Mouse (Mus musculus) stomach, postnatal 0 days (tissue): ENCODE measurements around the gene Pde4c.

Experiments used
- CTCF ChIP-seq: IDR thresholded peaks from 2 replicates; pipeline ENCODE4 v1.5.1; 2016; ENCODE audit warnings: antibody characterized with exemption, low read depth, mild to moderate bottlenecking, moderate library complexity
- EP300 ChIP-seq: optimal IDR thresholded peaks from 2 replicates; pipeline ENCODE3; 2016; ENCODE audit warnings: antibody characterized with exemption

DNA sequence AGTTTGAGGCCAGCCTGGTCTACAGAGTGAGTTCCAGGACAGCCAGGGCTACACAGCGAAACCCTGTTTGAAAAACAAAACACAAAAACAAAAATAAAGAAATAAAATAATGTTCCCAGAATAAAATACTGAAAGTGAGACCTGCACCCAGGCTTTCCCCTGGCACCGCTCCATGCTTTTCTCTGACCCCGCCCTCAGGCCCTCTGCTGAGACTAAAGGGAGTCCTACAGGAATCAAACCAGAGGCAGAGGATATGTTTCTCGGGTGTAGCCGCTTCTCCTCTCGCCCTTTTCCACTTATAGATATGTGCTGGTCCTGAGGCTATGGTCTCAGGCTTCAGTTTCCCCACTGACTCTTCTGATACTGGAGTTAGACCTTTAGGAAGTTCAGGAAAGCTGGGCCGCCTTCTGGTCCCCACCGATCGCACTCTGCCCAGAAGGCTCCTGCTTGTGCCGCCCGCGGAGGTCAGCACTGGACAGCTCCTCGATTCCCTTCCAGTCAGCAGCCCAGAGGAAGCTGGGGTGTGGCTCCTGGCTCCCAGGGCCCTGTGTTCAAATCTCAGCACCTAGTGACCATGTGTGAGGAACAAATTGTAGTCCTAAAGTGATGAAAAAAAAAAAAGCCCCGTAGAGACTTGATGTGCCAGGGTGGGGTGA lies 2.4 kb downstream of the Pde4c start:
- no peak for TF ChIP-seq CTCF
- no peak for TF ChIP-seq EP300
